Mouse (Mus musculus) large intestine, adult 2 months (tissue): ENCODE data around the gene Klhl26. TPM values are rescaled to one million over a fixed set of nuclear protein-coding genes. Genes with fewer than 3 reads are reported as not detected.

ENCODE experiments used
- DNase-seq: peaks from one replicate; pipeline ENCODE4 v3.0.0-alpha.2; 2012; ENCODE audit warnings: low read depth, low spot score
- WGBS: fragments of 180-500 bp; shearing (Covaris S2); methylation state at CpG from one replicate; pipeline ENCODE4 v1.1.7; 2018; 5-methylcytosine and 5-hydroxymethylcytosine counted together
- polyA plus RNA-seq: library from polyadenylated mRNA; depleted of rRNA; stranded (reverse); fragments of >200 nt; gene quantifications from 2 replicates; pipeline ENCODE4 v1.2.3, GENCODE M21; 2012

The Klhl26 gene
- polyA plus RNA-seq, 1 experiment = 16.8 TPM

DNA sequence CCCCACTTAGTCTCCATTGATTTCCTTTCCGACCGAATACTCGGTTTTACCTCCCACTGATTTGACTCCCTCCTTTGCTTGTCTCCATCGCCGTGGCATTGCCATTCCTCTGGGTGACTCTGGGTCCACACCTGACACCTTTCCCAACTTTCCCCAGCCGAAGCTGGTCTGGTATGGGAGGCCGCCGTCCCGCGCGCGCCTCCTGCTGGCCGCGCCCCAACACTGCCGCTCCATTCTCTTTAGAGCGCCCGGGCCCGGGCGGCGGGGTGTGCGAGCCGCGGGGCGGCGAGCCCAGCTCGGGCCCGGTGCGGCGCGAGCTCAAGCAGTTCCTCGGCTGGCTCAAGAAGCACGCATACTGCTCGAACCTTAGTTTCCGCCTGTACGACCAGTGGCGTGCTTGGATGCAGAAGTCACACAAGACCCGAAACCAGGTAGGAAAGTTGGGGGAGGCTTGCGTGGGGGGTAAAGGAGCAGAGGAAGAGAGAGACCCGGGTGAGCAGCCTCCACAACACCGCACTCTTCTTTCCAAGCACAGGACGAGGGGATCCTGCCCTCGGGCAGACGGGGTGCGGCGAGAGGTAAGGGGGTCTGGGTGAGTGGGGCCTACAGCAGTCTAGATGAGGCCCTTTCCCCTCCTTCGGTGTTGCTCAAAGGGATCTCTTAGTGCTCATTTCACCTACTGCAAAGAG, 26.4 kb upstream of the Klhl26 start:
- 20% methylated on average over 46 of the region's 46 CpGs for WGBS
- DNase-seq = no peak

DNA sequence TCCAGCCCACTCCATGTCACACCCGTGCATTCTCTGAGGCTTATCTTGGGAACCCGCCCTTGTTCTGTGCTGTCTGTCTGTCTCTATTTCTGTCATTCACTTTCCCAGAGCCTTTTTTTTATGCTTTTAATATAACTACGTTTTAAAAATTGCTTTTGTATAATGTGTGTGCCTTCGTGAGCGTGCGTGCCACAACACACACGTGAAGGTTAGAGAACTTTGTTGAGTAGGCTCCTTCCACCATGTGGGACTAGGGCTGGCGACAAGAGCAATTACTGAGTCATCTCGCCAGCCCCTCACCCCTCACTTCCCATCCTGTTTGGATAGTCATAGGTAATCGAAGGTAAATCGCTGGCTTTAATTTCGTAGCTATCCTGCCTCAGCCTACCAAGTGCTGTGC, 25.8 kb upstream of the Klhl26 start:
- WGBS = 52% methylated on average over 12 of the region's 12 CpGs
- no peak for DNase-seq

DNA sequence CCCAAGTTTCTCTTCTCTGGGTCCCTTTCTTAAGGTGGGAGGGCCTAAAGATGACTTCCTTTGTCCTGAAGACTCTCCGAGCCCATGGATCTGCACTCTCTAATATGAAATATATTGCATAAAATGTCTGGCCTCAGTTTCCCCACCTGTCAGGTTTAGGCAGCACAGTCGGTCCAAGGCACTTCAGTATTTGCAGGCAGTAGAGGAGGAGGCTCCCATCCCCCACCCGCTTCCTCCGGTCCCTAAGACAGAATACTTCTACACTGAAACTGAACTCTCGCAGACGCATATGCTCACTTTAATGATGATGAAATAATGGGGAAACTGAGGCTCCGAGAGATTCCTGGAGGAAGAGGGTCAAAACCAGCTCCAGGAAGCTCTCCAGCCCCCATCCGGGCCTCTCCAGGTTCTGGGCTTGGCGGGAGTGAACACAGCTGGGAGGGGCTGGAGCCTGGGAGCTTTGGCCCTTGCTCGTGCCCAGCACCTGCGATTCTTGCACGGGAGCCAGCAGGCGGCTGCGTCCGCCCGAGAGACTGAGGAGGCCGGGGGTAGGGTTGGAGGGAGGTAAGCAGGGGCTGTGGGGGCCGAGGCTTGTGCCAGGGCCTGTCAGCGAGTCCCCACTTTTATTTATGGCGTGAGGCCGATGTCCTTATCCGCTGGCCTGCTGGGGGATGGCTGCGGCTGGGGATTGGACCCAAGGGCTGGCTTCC, 25.2 kb upstream of the Klhl26 start:
- WGBS = 17% methylated on average over 23 of the region's 23 CpGs
- DNase-seq = no peak

DNA sequence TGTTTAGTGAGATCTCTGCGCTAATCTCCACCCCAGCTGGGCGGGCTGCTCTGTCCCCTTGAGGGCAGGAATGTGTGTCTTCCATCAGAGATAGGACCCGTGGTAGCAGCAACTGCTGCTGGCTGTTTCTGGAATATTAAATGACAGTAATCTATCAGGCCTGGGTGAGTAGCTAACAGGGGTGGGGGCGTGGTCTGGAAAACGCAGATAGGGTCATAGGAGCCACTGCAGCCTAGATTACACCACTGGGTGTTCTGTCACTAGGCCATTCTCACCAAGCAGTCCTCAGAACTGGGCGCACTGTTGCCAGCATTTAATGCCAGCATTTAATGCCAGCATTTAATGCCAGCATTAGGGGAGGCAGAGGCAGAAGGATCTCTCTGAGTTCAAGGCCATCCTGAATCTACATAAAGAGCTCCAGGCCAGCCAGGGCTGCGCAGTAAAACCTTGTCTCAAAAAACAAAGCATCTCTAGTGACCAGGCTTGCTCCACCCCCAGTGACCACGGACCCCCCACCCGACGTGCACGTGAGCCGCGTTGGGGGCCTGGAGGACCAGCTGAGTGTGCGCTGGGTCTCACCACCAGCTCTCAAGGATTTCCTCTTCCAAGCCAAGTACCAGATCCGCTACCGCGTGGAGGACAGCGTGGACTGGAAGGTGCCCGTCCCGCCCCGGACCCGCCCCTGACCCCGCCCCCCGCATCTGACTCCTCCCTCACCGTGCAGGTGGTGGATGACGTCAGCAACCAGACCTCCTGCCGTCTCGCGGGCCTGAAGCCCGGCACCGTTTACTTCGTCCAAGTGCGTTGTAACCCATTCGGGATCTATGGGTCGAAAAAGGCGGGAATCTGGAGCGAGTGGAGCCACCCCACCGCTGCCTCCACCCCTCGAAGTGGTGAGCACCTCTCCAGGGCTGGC, 23.9 kb upstream of the Klhl26 start:
- no peak for DNase-seq
- WGBS = 12% methylated on average over 39 of the region's 39 CpGs

DNA sequence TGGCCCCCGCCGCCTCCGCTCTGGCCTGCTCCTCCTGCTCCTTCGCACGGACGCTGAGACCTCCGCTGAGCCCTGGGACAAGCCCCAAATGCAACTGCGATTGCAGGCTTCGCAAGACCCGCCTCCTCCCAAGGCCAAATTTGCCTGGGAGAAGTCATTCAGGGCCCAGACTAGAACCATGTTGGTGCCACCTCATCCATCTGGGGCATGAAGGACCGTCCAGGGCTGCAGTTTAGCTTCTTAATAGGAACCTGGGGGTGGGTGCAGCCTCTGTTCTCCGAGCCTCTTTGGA, 18.9 kb upstream of the Klhl26 start:
- 25% methylated on average over 12 of the region's 12 CpGs for whole genome bisulfite sequencing
- no peak for DNase-seq

DNA sequence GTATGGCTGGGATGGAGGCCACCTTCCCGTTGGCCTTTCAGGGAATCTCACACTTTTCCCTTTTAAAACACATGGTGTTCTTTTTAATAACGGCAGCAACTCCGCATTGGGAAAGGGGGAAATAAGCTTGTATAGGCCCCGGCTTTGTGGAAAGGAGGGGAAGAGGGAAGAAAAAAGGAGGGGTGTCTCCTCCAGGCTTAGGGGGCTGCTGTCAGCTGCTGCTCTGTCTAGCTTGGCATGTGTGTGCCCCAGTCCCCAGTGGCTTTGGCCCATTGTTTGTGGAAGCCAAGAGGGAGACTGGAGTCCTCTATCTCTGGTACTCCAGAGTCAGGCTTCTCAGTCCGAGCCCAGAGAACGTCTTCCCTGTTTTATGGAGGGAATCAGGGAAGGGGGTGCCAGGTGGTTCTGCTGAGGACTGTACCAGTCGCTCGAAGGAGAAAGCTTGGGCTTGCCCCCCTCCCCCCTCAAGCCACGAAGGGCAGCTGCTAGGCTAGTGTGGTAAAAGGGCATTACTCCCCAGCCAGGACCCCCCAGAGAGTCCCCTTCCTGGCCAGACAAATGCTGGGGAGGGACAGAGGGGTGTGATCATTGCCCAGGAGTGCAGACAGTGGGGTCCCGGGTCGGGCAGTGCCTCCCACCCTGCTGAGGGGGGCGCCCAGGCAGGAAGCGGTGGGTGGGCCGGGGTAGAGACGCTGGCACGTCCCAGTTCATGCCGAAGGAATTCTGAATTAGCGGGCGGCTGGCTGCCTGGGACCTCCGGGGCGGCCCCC, 18.4 kb upstream of the Klhl26 start:
- 15% methylated on average over 21 of the region's 21 CpGs for WGBS

DNA sequence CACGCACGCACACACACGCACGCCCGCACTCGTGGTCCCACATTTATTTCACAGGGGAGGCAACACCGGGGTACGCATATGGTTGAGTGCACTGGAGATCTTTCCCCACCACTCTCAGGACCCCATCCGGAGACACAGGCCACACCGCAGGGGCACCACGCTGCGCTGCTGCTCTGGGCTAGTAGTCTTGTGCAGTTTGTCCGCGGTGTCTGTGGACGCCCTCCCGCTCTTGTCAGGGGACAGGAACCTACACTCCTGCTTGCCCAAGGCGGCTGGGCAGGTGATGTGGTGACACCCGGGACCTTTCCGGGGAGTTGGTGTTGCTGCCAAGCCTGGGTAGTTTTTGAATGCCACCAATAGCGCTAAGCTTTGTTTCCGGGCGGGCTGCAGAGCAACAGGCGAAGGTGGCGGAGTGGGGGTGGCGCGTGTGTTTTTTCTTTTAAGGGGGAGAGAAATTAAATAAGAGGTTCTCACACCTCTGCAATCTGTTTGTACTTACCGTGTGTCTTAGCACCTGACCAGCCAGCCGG, 17.7 kb upstream of the Klhl26 start:
- WGBS = 9% methylated on average over 28 of the region's 28 CpGs
- no peak for DNase-seq

More for the DNA sequence above, 18.4 kb upstream of the Klhl26 start:
- no peak for DNase-seq

DNA sequence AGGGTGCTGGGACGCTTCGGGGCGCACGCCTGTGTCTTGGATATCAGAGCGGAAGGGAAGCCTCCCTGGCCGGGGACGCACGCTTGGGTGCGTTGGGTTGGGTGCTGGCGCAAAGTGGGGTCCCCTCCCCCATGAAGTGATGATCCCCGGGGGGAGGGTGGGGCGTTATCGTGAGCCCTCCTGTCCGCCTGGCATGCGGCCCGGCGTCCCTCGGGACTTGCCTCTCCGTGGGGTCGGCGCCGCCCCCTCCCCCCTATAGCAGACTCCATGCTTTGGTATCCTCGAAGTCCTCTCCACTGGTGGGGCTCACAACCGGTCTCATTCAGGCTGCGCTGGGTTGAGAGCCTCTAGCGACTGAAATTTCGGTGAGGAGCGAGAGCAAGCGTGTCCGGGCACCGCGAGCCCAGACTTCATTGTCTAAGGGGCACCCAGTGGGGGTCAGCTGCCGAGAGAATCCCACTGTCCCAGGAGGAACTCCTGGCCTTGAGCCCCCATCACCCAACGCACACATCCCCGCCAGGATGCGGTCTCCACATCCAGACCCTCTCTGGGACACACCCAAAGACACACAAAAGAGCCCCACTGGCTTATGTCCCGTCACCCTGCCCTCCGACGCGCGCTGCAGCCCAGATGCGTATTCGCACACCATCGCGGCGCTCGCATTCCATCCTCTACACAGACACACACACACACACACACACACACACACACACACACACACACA, 17.1 kb upstream of the Klhl26 start:
- no peak for DNase-seq
- WGBS = 5% methylated on average over 47 of the region's 47 CpGs

DNA sequence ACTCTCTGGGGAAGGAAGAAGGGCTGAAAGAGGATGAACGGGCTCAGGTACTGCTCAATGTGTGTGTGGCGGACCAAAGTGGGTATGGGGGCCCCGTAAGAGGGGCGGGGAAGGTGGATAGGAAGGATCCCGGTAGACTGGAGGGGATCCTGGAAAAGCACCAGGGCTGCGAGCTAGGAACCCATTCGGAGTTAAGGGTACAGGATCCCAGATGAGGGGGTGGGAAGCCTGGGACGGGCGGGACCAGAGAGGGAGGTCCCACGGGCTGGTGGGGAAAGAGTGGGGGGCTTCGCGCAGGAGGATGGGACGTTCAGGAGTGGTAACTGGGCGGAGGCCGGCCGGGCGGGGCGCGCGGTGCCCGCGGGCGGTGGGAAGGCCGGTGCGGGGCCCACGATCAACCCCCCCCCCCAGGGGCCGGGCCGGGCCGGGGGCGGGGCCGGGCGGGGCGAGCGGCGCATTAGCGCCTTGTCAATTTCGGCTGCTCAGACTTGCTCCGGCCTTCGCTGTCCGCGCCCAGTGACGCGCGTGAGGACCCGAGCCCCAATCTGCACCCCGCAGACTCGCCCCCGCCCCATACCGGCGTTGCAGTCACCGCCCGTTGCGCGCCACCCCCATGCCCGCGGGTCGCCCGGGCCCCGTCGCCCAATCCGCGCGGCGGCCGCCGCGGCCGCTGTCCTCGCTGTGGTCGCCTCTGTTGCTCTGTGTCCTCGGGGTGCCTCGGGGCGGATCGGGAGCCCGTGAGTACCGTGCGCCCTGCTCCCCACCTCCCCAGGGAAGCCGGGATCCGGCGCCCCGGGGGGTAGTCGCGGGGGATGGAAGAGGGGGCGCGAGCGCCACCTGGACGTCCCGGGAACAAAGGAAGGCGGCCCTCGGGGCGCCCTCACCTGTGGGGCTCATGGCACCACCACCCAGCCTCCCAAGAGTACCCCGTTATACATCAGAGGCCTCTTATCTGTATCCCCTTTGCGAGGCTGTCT, 16.2 kb upstream of the Klhl26 start, which contains the start of gene Crlf1:
Crlf1 (plus strand) TSS at position 495 of the 977 bp plus-strand sequence.
- 2% methylated on average over 83 of the region's 93 CpGs for WGBS
- no peak for DNase-seq

DNA sequence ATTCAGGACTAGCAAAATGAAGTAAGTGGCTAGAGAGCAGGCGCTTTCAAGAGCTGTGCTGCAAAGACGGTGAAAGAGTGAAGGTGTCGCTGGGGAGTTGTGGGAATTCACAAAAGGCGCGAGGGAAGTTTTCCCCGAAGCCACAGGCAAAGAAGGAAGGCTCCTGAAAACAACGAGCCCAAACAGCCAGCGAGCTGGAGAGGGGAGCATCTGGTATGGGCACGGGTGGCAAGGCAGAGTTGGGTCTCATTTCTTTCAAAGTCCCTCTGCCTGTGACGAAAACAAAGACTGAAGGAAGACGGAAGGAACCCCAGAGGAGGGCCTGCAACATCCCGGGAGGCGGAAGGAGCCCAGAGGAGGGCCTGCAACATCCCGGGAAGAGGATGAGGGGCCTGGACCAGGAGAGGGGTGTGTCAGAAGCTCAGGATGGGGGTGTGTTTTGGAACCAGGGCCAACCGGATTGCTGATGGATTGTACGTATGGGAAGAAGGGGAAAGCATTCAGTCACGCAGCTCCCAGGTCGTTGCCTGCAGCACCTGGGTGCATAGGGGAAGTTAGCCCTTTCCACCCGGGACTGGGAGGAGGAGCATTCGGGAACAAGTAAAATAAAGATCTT, 14.2 kb upstream of the Klhl26 start:
- DNase-seq = no peak
- 10% methylated on average over 20 of the region's 20 CpGs for WGBS

DNA sequence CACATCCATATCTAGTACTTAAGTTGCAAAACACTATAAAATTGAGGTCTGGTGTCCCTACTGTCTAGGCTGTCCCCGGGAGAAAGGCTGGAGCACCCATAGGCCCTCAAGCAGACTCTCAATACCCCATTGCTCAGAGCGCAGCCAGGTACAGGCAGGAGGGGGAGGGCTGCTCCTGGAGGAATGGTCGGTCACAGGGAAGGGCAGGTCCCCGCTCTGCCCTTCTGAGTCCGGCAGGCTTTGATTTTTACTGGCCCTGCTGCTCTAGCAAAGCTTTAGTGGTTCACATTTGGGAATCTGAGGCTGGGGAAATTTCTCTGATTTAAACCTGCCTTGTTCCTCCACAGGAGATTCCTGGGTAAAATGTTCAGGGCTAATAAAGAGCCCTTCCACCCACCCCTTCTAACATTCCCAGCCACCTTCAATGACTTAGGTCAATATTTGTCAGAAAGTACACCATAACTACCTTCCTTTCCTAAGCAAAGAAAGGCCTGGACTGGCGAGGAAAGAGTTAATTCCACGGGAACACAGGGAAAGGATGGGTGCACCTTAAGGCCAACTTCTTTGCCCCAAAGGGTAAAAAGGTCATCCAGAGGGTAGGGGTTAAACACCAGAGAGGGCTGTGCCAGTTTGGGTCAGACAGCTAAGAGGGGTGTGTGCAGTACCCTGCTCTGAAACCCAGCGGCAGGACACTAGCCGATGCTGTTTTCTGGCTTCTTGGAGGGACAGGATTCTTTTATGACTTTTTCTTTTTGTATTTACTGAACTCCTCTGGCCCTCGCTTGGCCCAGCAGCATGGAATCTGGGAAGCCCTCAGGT, 13.5 kb upstream of the Klhl26 start:
- DNase-seq = no peak
- 25% methylated on average over 10 of the region's 10 CpGs for WGBS

DNA sequence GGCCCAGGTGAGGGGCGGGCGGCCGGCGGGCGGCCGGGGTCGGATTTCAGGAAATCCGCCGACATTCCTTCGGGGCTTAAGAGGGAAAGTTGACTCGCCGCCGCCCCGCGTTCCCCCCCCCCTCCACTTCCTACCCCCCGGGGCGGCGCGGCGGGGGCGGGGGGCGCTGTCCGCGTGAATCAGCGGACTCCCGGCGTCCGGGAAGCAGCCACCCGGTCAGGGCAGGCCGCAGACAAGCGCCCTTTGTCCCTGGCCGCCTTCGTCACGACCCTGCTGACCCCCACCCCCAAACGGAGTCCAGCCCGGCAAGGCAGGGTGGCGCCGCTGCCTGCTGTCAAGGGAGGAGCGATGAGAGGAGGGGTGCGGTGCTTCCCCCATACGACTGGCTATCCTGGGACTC, 12.8 kb upstream of the Klhl26 start:
- no peak for DNase-seq
- 2% methylated on average over 41 of the region's 41 CpGs for WGBS

DNA sequence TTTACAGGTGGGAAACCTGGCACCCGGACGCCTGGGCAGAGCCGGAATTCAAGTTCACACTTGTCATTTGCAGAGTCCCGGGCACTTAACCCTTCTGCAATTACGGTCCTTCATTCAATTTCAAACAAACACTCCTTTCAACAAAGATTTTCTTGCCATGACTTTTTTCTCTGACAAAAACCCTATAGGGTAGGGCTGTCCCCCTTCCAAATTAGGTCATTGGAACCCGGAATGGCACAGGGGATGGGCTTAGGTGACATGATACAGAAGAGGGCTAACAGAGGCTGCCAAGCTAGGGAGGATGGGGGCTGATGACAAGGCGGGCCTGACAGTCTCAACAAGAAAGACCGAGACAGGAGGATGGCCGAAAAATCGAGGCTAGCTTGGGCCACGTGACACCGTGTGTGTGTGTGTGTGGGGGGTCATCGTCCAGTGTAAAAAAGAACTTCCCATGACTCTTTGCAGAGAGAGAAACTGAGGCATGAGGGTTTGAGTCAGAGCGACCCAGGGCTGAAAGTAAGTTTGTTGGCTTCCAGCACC, 12.2 kb upstream of the Klhl26 start:
- no peak for DNase-seq
- 3% methylated on average over 14 of the region's 14 CpGs for WGBS

DNA sequence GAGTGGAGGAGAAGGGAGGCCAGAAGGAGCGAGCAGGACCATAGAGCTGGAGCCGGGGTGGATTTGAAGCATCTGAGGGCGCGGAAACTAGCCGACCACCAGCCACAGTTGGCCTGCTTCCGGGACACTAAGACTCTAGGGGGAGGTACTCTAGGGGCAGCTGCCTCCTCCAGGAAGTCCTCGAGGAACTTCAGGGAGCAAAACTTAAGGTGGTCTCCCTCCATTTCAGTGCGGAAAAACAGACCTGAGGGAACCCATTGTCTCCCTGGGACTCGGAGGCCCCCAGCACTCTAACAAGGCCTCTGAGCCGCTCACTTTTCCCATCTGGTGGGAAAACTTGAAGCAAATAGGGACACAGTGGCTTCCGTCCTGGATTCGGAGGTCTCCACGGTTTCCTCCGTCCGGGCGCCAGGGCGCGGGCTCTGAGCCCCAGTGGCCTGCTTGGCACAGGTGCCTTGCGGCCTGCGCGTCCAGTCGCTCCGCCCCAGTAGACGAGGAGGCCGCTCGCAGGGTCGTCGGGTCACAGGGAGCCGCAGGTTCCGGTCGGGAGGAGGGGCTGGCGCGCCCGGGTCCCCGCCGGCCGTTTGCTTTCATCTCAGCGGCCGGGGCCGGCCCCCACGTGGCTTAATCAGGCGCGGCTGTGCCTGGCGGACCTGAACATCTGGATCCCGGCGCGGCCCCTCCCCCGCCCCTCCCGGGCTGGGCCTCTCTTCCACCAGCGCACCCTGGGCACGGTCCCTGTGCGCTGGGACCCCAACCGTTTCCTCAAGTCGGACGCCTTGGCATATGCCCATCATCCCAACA, 11.4 kb upstream of the Klhl26 start:
- no peak for DNase-seq
- 7% methylated on average over 54 of the region's 55 CpGs for WGBS

DNA sequence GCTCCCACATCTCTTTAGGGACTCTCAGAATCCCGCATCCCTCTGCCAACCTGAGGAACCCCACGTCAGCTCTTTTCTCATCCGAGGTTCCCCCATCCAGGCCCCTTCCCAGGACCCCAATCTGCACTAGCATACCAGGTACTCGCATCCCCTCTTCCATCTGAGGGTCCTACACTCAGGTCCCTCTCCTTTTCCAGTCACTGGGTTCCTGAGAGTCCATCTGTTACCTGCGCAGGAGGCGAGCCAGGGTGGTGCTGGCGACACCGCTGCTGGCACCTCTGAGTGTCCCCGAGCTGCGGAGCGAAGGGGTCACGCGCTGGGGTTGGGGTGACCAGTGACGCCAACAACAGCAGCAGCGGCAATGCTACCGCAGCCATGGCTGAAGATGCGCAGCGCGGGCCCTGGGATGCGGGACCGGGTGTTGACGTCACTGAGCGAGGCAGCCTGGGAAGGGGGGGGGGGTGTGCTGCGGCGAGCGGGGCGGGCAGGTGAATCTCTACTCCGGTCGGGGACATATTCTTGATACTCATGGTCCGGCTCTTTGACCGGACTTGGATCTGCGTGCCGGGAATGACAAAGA, 10.3 kb upstream of the Klhl26 start, which contains the start of gene Tmem59l:
Tmem59l (minus strand) TSS at position 418 of the 580 bp plus-strand sequence.
- no peak for DNase-seq
- 12% methylated on average over 33 of the region's 33 CpGs for WGBS
